Mouse (Mus musculus): ENCODE measurements around the gene Fuz. TPM values are rescaled to one million over a fixed set of nuclear protein-coding genes. Genes with fewer than 3 reads are reported as not detected.
"Not testable (repeated sequence)": the region's sequence is repeated elsewhere in the genome, so short reads cannot be mapped to it uniquely, and the experiment has no call there.

The Fuz gene
- polyA plus RNA-seq, 2 experiments = 21.7 to 48.7 TPM

- Histone ChIP-seq H3K4me1 (ENCODE audit: control insufficient read depth, insufficient read depth, low read length) (peaks cover 40% of the 10 kb centered on the region), H3K9ac (ENCODE audit: low read depth, low read length, severe bottlenecking) (peak within 1 kb of the TSS; percentile 100), H3K4me2 (replicated peaks; ENCODE audit: low read depth, low read length, severe bottlenecking) (peak within 1 kb of the TSS; percentile 94), H3K4me3 (replicated peaks; ENCODE audit: low read length) (peak within 1 kb of the TSS; percentile 98), H3K9me3 (ENCODE audit: control insufficient read depth, low read length) (no peaks in the 10 kb centered on the region), H3K27ac (replicated peaks; ENCODE audit: low read depth, low read length) (peak within 1 kb of the TSS; percentile 100), H3K27me3 (ENCODE audit: control insufficient read depth, insufficient read depth, low read length) (no peaks in the 10 kb centered on the region), H3K36me3 (ENCODE audit: control insufficient read depth, insufficient read depth, low read length) (peaks cover 21% of the 10 kb centered on the region)
- DNase-seq (ENCODE audit: low spot score) (peak; percentile 97), ATAC-seq (ENCODE audit: low FRiP score, low read depth) (peak; percentile 92)
- TF ChIP-seq POLR2A (IDR thresholded peaks at IDR 0.05; ENCODE audit: borderline replicate concordance, extremely low read depth, insufficient read depth, insufficient read length) = peak; percentile 39; the same call in 1 of the 2 replicates
- 5% methylated on average over 28 of the region's 29 CpGs for WGBS
Measured at GRCm38 (mm10) chr7:44869697-44870528, 26.0 kb upstream of the Fuz start, which contains the start of gene Ptov1. Ptov1 (minus strand) TSS chr7:44869788.

GRCm38 (mm10) chr7:44870614-44871013, 25.3 kb upstream of the Fuz start:
- WGBS = 67% methylated on average over 6 of the region's 6 CpGs
- no peak for TF ChIP-seq POLR2A (IDR thresholded peaks at IDR 0.05; ENCODE audit: borderline replicate concordance, extremely low read depth, insufficient read depth, insufficient read length)
- Histone ChIP-seq H3K4me3 (replicated peaks; ENCODE audit: low read length) (peak overlapping the region; percentile 98), H3K9ac (ENCODE audit: low read depth, low read length, severe bottlenecking) (peak overlapping the region; percentile 100; the same call in 1 of the 2 replicates), H3K9me3 (ENCODE audit: control insufficient read depth, low read length) (no peaks in the 10 kb centered on the region), H3K4me1 (ENCODE audit: control insufficient read depth, insufficient read depth, low read length) (peaks cover 35% of the 10 kb centered on the region), H3K27me3 (ENCODE audit: control insufficient read depth, insufficient read depth, low read length) (no peaks in the 10 kb centered on the region), H3K4me2 (replicated peaks; ENCODE audit: low read depth, low read length, severe bottlenecking) (peak overlapping the region; percentile 94), H3K27ac (replicated peaks; ENCODE audit: low read depth, low read length) (peak overlapping the region; percentile 100), H3K36me3 (ENCODE audit: control insufficient read depth, insufficient read depth, low read length) (peaks cover 16% of the 10 kb centered on the region)
- ATAC-seq (ENCODE audit: low FRiP score, low read depth) = no peak
- no peak for DNase-seq (ENCODE audit: low spot score)

GRCm38 (mm10) chr7:44871181-44871580, 24.7 kb upstream of the Fuz start:
- Histone ChIP-seq H3K4me1 (ENCODE audit: control insufficient read depth, insufficient read depth, low read length) (peaks cover 29% of the 10 kb centered on the region), H3K9ac (ENCODE audit: low read depth, low read length, severe bottlenecking) (no peak overlapping the region), H3K27me3 (ENCODE audit: control insufficient read depth, insufficient read depth, low read length) (no peaks in the 10 kb centered on the region), H3K4me2 (replicated peaks; ENCODE audit: low read depth, low read length, severe bottlenecking) (no peak overlapping the region), H3K27ac (replicated peaks; ENCODE audit: low read depth, low read length) (no peak overlapping the region), H3K36me3 (ENCODE audit: control insufficient read depth, insufficient read depth, low read length) (peaks cover 16% of the 10 kb centered on the region), H3K4me3 (replicated peaks; ENCODE audit: low read length) (no peak overlapping the region), H3K9me3 (ENCODE audit: control insufficient read depth, low read length) (no peaks in the 10 kb centered on the region)
- DNase-seq (ENCODE audit: low spot score) (no peak), ATAC-seq (ENCODE audit: low FRiP score, low read depth) (no peak)
- TF ChIP-seq POLR2A (IDR thresholded peaks at IDR 0.05; ENCODE audit: borderline replicate concordance, extremely low read depth, insufficient read depth, insufficient read length) = no peak
- WGBS = 82% methylated on average over 1 of the region's 1 CpGs

- not testable (repeated sequence) for H3K9ac ChIP-seq (ENCODE audit: low read depth, low read length, severe bottlenecking); H3K9me3 ChIP-seq (ENCODE audit: control insufficient read depth, low read length); DNase-seq (ENCODE audit: low spot score); ATAC-seq (ENCODE audit: low FRiP score, low read depth); H3K4me2 ChIP-seq (replicated peaks; ENCODE audit: low read depth, low read length, severe bottlenecking); H3K27ac ChIP-seq (replicated peaks; ENCODE audit: low read depth, low read length); H3K4me3 ChIP-seq (replicated peaks; ENCODE audit: low read length); H3K27me3 ChIP-seq (ENCODE audit: control insufficient read depth, insufficient read depth, low read length)
- Histone ChIP-seq H3K36me3 (ENCODE audit: control insufficient read depth, insufficient read depth, low read length) (peaks cover 16% of the 10 kb centered on the region), H3K4me1 (ENCODE audit: control insufficient read depth, insufficient read depth, low read length) (peaks cover 23% of the 10 kb centered on the region)
- WGBS = 87% methylated on average over 2 of the region's 2 CpGs
Measured at GRCm38 (mm10) chr7:44871774-44872173, 24.1 kb upstream of the Fuz start.

- no peaks in the 10 kb centered on the region for H3K9me3 ChIP-seq (ENCODE audit: control insufficient read depth, low read length)
- no peak overlapping the region for H3K27ac ChIP-seq (replicated peaks; ENCODE audit: low read depth, low read length)
- DNase-seq (ENCODE audit: low spot score) (no peak), ATAC-seq (ENCODE audit: low FRiP score, low read depth) (no peak)
- no peaks in the 10 kb centered on the region for H3K27me3 ChIP-seq (ENCODE audit: control insufficient read depth, insufficient read depth, low read length)
- H3K36me3 ChIP-seq (ENCODE audit: control insufficient read depth, insufficient read depth, low read length) = peaks cover 73% of the 10 kb centered on the region
- no peak overlapping the region for H3K4me2 ChIP-seq (replicated peaks; ENCODE audit: low read depth, low read length, severe bottlenecking)
- 88% methylated on average over 14 of the region's 14 CpGs for WGBS
- no peak for TF ChIP-seq POLR2A (IDR thresholded peaks at IDR 0.05; ENCODE audit: borderline replicate concordance, extremely low read depth, insufficient read depth, insufficient read length)
- H3K4me1 ChIP-seq (ENCODE audit: control insufficient read depth, insufficient read depth, low read length) = no peaks in the 10 kb centered on the region
- no peak overlapping the region for H3K9ac ChIP-seq (ENCODE audit: low read depth, low read length, severe bottlenecking)
- no peak overlapping the region for H3K4me3 ChIP-seq (replicated peaks; ENCODE audit: low read length)
Measured at GRCm38 (mm10) chr7:44877833-44878232, 18.0 kb upstream of the Fuz start.
